Mouse (Mus musculus) CH12.LX (cell line): ENCODE measurements around the gene Slbp. TPM values are rescaled to one million over a fixed set of nuclear protein-coding genes. Genes with fewer than 3 reads are reported as not detected.

ENCODE experiments used
- DNase-seq: peaks from one replicate; pipeline ENCODE4 v3.0.0-alpha.2; 2013; ENCODE audit errors: extremely low read depth
- H3K27ac ChIP-seq: 2 replicates; pipeline ENCODE4 v1.5.1; 2012; ENCODE audit warnings: low read depth, mild to moderate bottlenecking, control low read depth, moderate library complexity; ENCODE audit not compliant: insufficient read depth
- H3K27me3 ChIP-seq: replicated peaks from 2 replicates; pipeline ENCODE3; 2012; ENCODE audit warnings: inconsistent platforms
- H3K36me3 ChIP-seq, 2 experiments: replicated peaks in 1 of 2; 2 replicates each; pipeline versions ENCODE3 to v1.6.1; 2012; ENCODE audit warnings: inconsistent platforms in 1 of 2, low read length in 1 of 2, mild to moderate bottlenecking in 1 of 2, mixed read lengths in 1 of 2, moderate library complexity in 1 of 2; ENCODE audit not compliant: control insufficient read depth in 1 of 2, insufficient read depth in 1 of 2
- H3K4me1 ChIP-seq, 2 experiments: 2 replicates each; pipeline ENCODE4 v1.6.1; 2012; ENCODE audit warnings: inconsistent platforms in 1 of 2, moderate library complexity in 1 of 2; ENCODE audit not compliant: insufficient read depth in 2 of 2, control insufficient read depth in 1 of 2
- H3K4me2 ChIP-seq: 2 replicates; pipeline ENCODE4 v1.6.1; 2012; ENCODE audit warnings: low read depth, mild to moderate bottlenecking, control low read depth; ENCODE audit not compliant: poor library complexity, insufficient read depth, severe bottlenecking
- H3K4me3 ChIP-seq, 3 experiments: fragments of 150-350 bp in 1 of 3; sonication (generic) in 1 of 3; replicated peaks in 1 of 3; 2 replicates each; pipeline versions ENCODE3 to v1.5.1; 2011 to 2012; ENCODE audit warnings: low read depth in 2 of 3, low read length in 2 of 3, mild to moderate bottlenecking in 2 of 3, moderate library complexity in 2 of 3, control low read depth in 1 of 3, improper control_type of control experiment in 1 of 3, inconsistent platforms in 1 of 3, mixed read lengths in 1 of 3; ENCODE audit not compliant: poor library complexity in 1 of 3
- H3K79me2 ChIP-seq: replicated peaks from 2 replicates; pipeline ENCODE4 v1.6.1; 2012; ENCODE audit warnings: mild to moderate bottlenecking, moderate library complexity; ENCODE audit not compliant: control insufficient read depth, poor library complexity, insufficient read depth, severe bottlenecking; ENCODE audit errors: extremely low read depth
- H3K9ac ChIP-seq: 2 replicates; pipeline ENCODE4 v1.6.1; 2012; ENCODE audit warnings: low read depth, mild to moderate bottlenecking, control low read depth, moderate library complexity; ENCODE audit not compliant: insufficient read depth
- H3K9me3 ChIP-seq: replicated peaks from 2 replicates; pipeline ENCODE3; 2012; ENCODE audit warnings: low read length, inconsistent platforms, mixed read lengths
- BHLHE40 ChIP-seq: IDR thresholded peaks from 2 replicates; pipeline ENCODE4 v1.6.1; 2011; ENCODE audit warnings: mild to moderate bottlenecking, low read depth, low read length, improper control_type of control experiment
- CTCF ChIP-seq, 2 experiments: IDR thresholded peaks in 1 of 2; conservative IDR thresholded peaks in 1 of 2; 2 replicates each; pipeline ENCODE4 v1.5.1; 2011 to 2012; ENCODE audit warnings: low read depth in 2 of 2, low read length in 2 of 2, improper control_type of control experiment in 1 of 2, inconsistent platforms in 1 of 2, mild to moderate bottlenecking in 1 of 2, moderate library complexity in 1 of 2
- ELF1 ChIP-seq: IDR thresholded peaks from 2 replicates; pipeline ENCODE4 v1.6.1; 2014; ENCODE audit warnings: low read depth, mild to moderate bottlenecking, inconsistent platforms, low read length, improper control_type of control experiment
- HCFC1 ChIP-seq: IDR thresholded peaks from 2 replicates; pipeline ENCODE4 v1.6.1; 2012; ENCODE audit warnings: low read depth, mild to moderate bottlenecking, inconsistent platforms, low read length, improper control_type of control experiment
- IRF4 ChIP-seq: IDR thresholded peaks from 2 replicates; pipeline ENCODE4 v1.6.1; 2014; ENCODE audit warnings: low read depth, mild to moderate bottlenecking, inconsistent platforms, low read length, improper control_type of control experiment
- JUND ChIP-seq: conservative IDR thresholded peaks from 2 replicates; pipeline ENCODE4 v1.6.1; 2011; ENCODE audit warnings: low read depth, low read length, improper control_type of control experiment
- MAFK ChIP-seq: IDR thresholded peaks from 2 replicates; pipeline ENCODE4 v1.6.1; 2011; ENCODE audit warnings: low read length, improper control_type of control experiment; ENCODE audit not compliant: insufficient replicate concordance
- MAX ChIP-seq: IDR thresholded peaks from 2 replicates; pipeline ENCODE4 v1.6.1; 2011; ENCODE audit warnings: low read length, improper control_type of control experiment
- MAZ ChIP-seq: IDR thresholded peaks from 2 replicates; pipeline ENCODE4 v1.6.1; 2012; ENCODE audit warnings: low read depth, mild to moderate bottlenecking, inconsistent platforms, low read length, improper control_type of control experiment, moderate library complexity
- MYC ChIP-seq: IDR thresholded peaks from 2 replicates; pipeline ENCODE4 v1.6.1; 2011; ENCODE audit warnings: low read depth, mild to moderate bottlenecking, improper control_type of control experiment, low read length
- NRF1 ChIP-seq: IDR thresholded peaks from 2 replicates; pipeline ENCODE4 v1.6.1; 2014; ENCODE audit warnings: low read depth, mild to moderate bottlenecking, inconsistent platforms, low read length, improper control_type of control experiment, moderate library complexity
- POLR2AphosphoS2 ChIP-seq: IDR thresholded peaks from 2 replicates; pipeline ENCODE4 v1.6.1; 2011; ENCODE audit warnings: low read depth, low read length, improper control_type of control experiment
- USF2 ChIP-seq: conservative IDR thresholded peaks from 2 replicates; pipeline ENCODE4 v1.6.1; 2011; ENCODE audit warnings: low read depth, low read length, improper control_type of control experiment
- ZC3H11A ChIP-seq: IDR thresholded peaks from 2 replicates; pipeline ENCODE4 v1.6.1; 2012; ENCODE audit warnings: low read depth, mild to moderate bottlenecking, inconsistent platforms, low read length, improper control_type of control experiment
- dilution Hi-C: fragments of 300-500 bp; cut with MboI; formaldehyde crosslinking; loops from 2 replicates; pipeline ENCODE4 v1.14.3; 2020; ENCODE audit warnings: low sequenced_read_pairs; ENCODE audit not compliant: extremely low pct_unique_long_range_greater_than_20kb, extremely low pct_ligation_motif_present
- in situ Hi-C: fragments of 300-500 bp; cut with MboI; formaldehyde crosslinking; loops from 3 replicates; pipeline ENCODE4 v1.14.3; 2019; ENCODE audit warnings: low sequenced_read_pairs, low pct_ligation_motif_present, low pct_unique_long_range_greater_than_20kb, mixed read lengths
- polyA plus RNA-seq: library from polyadenylated mRNA; unstranded; fragments of >175 nt; gene quantifications from 2 replicates; pipeline ENCODE4 v1.2.1, GENCODE M21; 2012; ENCODE audit warnings: low read depth; ENCODE audit not compliant: insufficient read length
- total RNA-seq, 2 experiments: library from RNA; depleted of rRNA; stranded (reverse); fragments of 300-350 nt in 1 of 2; fragments of >200 nt in 1 of 2; gene quantifications; 2 replicates each; pipeline ENCODE4 v1.2.3; 2012 to 2014

Gene Slbp
- total and polyA plus RNA-seq, 3 experiments: 85.4 to 263 (median 117) TPM

GRCm38 (mm10) chr5:33588066-33588465 lies 64.3 kb downstream of the Slbp start:
- Histone ChIP-seq H3K27ac (no peak overlapping the region), H3K27me3 (peaks cover 10% of the 10 kb centered on the region), H3K4me2 (no peak overlapping the region), H3K9ac (no peak overlapping the region), H3K4me3 (no peak overlapping the region), H3K36me3 (no peaks in the 10 kb centered on the region), H3K4me1 (no peaks in the 10 kb centered on the region), H3K79me2 (no peaks in the 10 kb centered on the region), H3K9me3 (no peaks in the 10 kb centered on the region)
- TF ChIP-seq MAZ: no peak
- no peak for TF ChIP-seq USF2
- TF ChIP-seq MYC: no peak
- no peak for TF ChIP-seq HCFC1
- TF ChIP-seq MAX: no peak
- TF ChIP-seq POLR2AphosphoS2: no peak
- no peak for TF ChIP-seq NRF1
- no peak for TF ChIP-seq MAFK
- TF ChIP-seq CTCF (conservative IDR thresholded peaks at IDR 0.05 in 1 of 2, IDR thresholded peaks at IDR 0.05 in 1 of 2; ENCODE audit: low read depth in 2 of 2, low read length in 2 of 2): no peak
- no peak for TF ChIP-seq IRF4
- TF ChIP-seq ZC3H11A: no peak
- DNase-seq: no peak
- in situ Hi-C loops (loop anchor here (5.0 to 25.0 kb wide), 3 partner anchors 41 to 326 kb away; partner anchors contain the start of gene Ctbp1), dilution Hi-C loops (no loop called here)

- peaks cover 10% of the 10 kb centered on the region for H3K27me3 ChIP-seq
Measured at GRCm38 (mm10) chr5:33587498-33588058, 64.8 kb downstream of the Slbp start.

More at GRCm38 (mm10) chr5:33587498-33588058, 64.8 kb downstream of the Slbp start:
- no peak overlapping the region for H3K27ac ChIP-seq
- in situ Hi-C loops (loop anchor here (5.0 to 25.0 kb wide), 3 partner anchors 40 to 325 kb away; partner anchors contain the start of gene Ctbp1), dilution Hi-C loops (no loop called here)
- no peak for DNase-seq
- H3K4me2 ChIP-seq: no peak overlapping the region
- no peaks in the 10 kb centered on the region for H3K36me3 ChIP-seq
- no peak overlapping the region for H3K4me3 ChIP-seq
- no peaks in the 10 kb centered on the region for H3K79me2 ChIP-seq
- no peaks in the 10 kb centered on the region for H3K9me3 ChIP-seq
- no peak overlapping the region for H3K9ac ChIP-seq
- TF ChIP-seq USF2 (no peak), NRF1 (no peak), ELF1 (no peak), JUND (no peak), CTCF (conservative IDR thresholded peaks at IDR 0.05 in 1 of 2, IDR thresholded peaks at IDR 0.05 in 1 of 2; ENCODE audit: low read depth in 2 of 2, low read length in 2 of 2) (no peak), BHLHE40 (no peak), MAZ (no peak)
- no peaks in the 10 kb centered on the region for H3K4me1 ChIP-seq

Other genes with a start within 250 kb of the Slbp start
- not detected in 2 replicates for gene Nkx1-1, start 218.6 kb downstream of the Slbp start, total RNA-seq (2012; rRNA removed)
- gene Nkx1-1, start 218.6 kb downstream of the Slbp start, total RNA-seq (2014; rRNA removed): not detected in 2 replicates
- not detected in 2 replicates for gene Nkx1-1, start 218.6 kb downstream of the Slbp start, polyA plus RNA-seq
- 27.9 and 29.2 TPM in 2 replicates for gene Fam53a, start 22.9 kb downstream of the Slbp start, total RNA-seq (2012; rRNA removed)
- gene Fam53a, start 22.9 kb downstream of the Slbp start, total RNA-seq (2014; rRNA removed): 25.1 and 26.6 TPM in 2 replicates
- 32.9 and 33.4 TPM in 2 replicates for gene Fam53a, start 22.9 kb downstream of the Slbp start, polyA plus RNA-seq
- 0.08 and 0.21 TPM in 2 replicates for gene Gm9903, start 22.6 kb downstream of the Slbp start, total RNA-seq (2012; rRNA removed)
- 0.16 and 0.22 TPM in 2 replicates for gene Gm9903, start 22.6 kb downstream of the Slbp start, total RNA-seq (2014; rRNA removed)
- gene Gm9903, start 22.6 kb downstream of the Slbp start, polyA plus RNA-seq: 0.26 TPM in 1 of 2 replicates, not detected in the other
- gene Tacc3, start 5.6 kb upstream of the Slbp start, total RNA-seq (2012; rRNA removed): 89.4 and 110 TPM in 2 replicates
- gene Tacc3, start 5.6 kb upstream of the Slbp start, total RNA-seq (2014; rRNA removed): 186 and 202 TPM in 2 replicates
- 160 and 175 TPM in 2 replicates for gene Tacc3, start 5.6 kb upstream of the Slbp start, polyA plus RNA-seq
- 14.8 and 15.2 TPM in 2 replicates for gene Tmem129, start 5.8 kb upstream of the Slbp start, total RNA-seq (2012; rRNA removed)
- 10.8 and 11.2 TPM in 2 replicates for gene Tmem129, start 5.8 kb upstream of the Slbp start, total RNA-seq (2014; rRNA removed)
- gene Tmem129, start 5.8 kb upstream of the Slbp start, polyA plus RNA-seq: 8.4 and 12.7 TPM in 2 replicates
- gene Fgfr3, start 69.1 kb upstream of the Slbp start, total RNA-seq (2012; rRNA removed): 0.76 and 1.2 TPM in 2 replicates
- 0.12 and 0.19 TPM in 2 replicates for gene Fgfr3, start 69.1 kb upstream of the Slbp start, total RNA-seq (2014; rRNA removed)
- 0.23 and 0.35 TPM in 2 replicates for gene Fgfr3, start 69.1 kb upstream of the Slbp start, polyA plus RNA-seq
- 21.8 and 25.7 TPM in 2 replicates for gene Letm1, start 130.2 kb upstream of the Slbp start, total RNA-seq (2012; rRNA removed)
- 25.1 and 27.6 TPM in 2 replicates for gene Letm1, start 130.2 kb upstream of the Slbp start, total RNA-seq (2014; rRNA removed)
- 43.0 and 43.4 TPM in 2 replicates for gene Letm1, start 130.2 kb upstream of the Slbp start, polyA plus RNA-seq
- gene Nsd2, start 168.2 kb upstream of the Slbp start, total RNA-seq (2012; rRNA removed): 55.0 and 63.3 TPM in 2 replicates
- 39.8 and 43.7 TPM in 2 replicates for gene Nsd2, start 168.2 kb upstream of the Slbp start, total RNA-seq (2014; rRNA removed)
- gene Nsd2, start 168.2 kb upstream of the Slbp start, polyA plus RNA-seq: 47.2 and 49.9 TPM in 2 replicates